Mouse (Mus musculus) kidney, adult 9 months (tissue): ENCODE measurements at regions not wholly inside any gene's neighbourhood (a gene's known extent, or its start where the extent isn't known, plus 50 kb on each side); places are given as distances from the start of the nearest gene placed in this dataset.
A peak's percentile ranks its signal among the peaks of the same experiment; 100 is the strongest.

ENCODE experiments used
- DNase-seq: peaks from one replicate; pipeline ENCODE4 v3.0.0; 2022

DNA sequence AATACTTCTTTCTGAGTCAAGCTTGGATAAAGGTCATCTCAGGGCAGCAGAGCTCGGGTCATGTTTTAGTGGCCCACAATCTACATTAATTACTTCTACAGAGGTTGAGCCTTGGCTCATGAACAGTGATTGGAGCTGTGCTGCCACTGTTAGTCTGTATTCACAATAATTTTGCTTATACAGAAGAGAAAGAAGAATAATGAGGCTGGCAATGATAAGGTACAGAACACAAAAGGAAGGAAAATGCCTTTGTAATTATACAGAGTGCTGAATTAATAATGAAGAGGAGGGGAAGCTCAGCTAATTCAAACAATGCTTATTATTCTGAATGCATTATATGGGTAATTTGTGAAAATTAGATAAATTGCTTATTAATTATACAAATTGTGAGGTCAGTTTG is 573.9 kb upstream of the Cblb start:
- DNase-seq = no peak

DNA sequence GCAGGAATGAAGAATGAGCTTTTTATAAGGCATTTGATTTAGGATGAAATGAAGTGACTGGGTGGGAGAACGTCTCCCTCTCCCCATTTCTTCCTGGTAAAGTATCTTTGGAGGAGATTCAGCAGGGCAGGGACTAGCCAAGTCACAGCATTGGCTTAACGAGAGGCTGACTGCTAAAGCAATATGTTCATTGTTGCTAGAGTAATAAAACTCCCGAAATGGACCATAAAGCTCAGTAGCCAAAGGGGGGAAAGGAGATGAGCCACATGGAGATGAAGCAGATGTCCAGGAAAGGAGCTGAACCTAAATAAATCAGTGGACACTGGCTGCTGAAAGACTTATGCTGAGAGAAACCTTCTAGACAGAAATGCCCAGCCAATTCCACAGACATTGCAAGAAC is 555.3 kb upstream of the Cblb start:
- DNase-seq = no peak

DNA sequence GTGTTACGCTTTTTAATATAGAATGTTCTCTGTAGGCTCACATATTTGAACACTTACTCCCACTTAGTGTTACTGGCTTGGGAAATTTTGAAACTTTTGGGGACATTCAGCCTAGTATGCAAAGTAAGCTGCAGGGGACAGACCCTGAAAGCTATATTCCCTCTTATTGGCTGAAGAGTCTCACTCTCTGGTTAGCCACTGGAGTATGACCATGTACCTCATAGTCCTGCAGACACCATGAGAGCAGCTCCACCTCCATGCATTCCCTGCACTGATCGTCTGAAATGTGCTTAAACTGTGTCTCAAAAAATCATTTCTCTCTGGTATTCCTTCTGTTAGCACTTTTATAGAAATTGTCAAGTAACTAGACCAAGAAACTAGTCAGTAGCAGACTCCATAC is 534.9 kb upstream of the Cblb start:
- DNase-seq = no peak

DNA sequence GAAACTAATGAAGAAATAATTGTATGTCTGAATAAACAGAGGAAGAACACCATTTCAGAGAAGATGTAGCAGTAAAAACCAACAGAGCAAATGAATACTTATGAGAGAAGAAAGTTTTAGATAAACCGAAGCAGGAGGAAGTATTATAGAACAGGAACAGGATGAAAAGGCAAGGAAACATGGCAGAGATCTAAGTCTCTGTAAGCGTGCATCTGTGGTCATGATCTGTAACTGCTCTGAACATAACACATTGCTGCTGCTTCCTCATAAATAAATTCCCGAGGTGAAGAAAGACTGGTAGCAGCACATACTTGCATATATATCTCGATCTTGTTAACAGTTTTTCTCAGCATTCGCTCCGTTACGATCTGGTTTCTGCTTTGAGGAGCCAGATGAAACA is 533.2 kb upstream of the Cblb start:
- no peak for DNase-seq

DNA sequence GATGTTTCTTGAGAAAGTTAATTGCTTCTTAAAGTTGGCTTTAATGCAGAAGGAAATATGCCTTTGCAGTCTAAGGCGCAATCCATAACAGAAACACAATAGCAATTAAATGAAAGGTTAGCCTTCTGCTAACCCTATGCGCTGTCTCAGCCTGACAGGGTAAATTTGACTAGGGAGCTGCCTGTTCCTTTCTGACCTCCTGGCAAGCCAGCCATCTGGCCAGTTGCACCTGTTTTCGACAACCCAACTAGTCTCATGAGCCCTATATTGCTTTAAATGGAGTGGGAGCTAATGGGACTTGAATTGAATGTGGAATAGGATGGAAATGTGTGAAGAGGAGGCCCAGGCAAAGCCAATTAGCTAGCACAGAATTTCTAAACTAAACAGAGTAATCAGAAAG is 513.9 kb upstream of the Cblb start:
- no peak for DNase-seq

DNA sequence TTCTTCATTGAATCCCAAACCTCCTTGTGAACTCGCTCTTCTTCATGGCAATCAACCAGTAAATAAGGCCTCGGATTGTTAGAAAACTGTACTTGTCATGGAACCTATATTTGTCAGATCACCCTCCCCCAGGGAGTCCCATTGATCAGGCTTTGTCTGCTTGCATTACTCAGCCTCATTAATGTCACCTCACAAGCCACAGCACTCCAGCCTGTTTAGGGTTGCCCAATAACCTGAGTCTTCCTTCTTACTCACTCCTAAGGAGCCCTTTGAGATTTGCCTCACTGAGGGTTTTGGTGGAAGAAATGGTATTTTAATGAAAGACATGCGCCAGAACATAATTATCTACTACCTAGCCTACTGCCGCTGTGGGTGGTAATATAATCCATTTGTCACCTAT is 510.3 kb upstream of the Cblb start:
- no peak for DNase-seq

DNA sequence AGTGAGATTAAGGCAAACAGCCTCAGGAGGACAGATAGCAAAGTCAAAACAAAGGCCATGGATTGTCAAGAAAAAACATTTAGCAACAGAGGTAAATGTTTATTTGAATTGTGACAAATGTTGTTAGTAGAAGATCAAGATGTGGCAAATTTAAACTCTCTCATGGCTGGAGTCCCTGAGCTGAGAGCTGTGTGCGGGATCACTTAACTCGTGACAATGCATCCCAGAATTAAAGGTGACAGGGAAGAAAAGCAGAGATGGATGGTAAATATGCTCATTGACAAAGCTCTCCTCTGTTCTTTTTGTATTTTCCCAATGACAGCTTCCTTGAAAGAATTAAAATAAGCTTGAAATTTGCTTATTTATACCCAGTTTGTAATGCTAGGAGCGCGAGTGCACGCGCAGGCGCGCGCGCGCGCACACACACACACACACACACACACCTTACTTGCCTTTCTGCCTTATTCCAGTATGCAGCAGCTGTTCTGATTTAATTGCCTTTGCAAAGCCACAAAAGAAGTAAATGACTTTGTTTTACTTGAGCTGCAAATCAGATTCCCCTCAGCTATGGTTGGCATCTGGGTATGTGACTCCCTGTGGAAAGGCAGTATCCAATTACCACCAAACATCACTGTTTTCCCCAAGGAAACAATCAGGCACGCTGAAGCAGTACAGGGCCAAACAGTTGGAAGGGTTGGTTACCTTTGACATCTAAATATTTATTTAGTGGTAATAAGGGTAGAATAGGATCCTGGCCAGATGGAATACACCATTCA is 509.5 kb upstream of the Cblb start:
- DNase-seq = no peak

DNA sequence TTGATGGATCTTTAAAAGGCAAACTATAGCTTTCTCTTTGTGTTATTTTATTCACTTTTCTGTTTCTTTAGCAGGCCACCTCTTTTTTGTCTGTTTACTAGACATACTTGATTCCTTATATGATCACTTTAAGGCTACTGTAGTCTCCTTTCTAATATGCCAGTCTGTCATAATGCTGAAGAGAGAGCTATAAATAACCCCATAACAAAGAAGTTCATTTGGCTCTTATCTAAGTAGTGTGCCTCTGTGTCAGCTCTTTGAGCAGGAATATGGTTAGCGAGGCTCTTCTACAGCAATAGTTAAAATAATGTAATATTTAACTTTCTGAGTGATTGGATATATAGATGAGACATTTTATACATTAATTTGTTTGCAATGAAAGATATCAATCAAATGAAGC is 507.0 kb upstream of the Cblb start:
- no peak for DNase-seq

DNA sequence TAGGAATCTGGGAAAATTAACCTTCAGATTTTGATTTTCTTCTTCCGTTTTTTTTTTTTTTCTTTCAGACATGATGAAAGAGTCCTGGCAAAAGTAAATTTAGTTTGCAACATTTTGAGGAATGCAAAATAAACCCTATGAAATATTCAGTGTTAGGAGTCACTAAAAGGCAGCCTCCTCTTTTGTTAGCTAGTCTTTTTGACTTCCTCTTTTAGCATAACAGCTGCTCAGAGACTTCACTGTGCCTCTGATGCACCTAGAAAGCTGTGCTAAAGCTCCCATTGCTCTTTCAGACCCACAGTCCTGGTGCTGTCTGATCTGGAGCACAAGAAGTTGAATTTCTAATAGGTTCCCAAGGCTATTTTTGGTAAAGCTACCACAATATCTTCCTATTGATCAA is 498.5 kb upstream of the Cblb start:
- DNase-seq = no peak

DNA sequence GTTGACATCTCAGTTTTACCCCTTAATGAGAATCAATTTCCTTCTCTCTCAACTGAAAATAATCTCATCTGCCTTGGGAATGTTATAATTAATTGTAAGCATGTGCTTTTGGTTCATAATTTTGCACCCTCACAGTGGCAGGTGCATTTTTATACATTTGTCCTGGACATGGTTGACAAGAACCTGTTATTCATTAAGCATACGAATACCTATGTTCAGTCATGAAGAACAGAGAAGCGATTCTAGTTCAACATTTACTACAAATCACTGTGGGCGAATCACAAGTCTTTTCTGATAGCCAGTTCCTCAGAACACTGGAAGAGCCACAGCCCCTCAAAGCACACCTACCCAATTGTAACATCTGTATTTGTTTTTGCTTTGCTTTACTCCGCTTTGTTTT is 487.3 kb upstream of the Cblb start:
- peak; percentile 48 for DNase-seq

DNA sequence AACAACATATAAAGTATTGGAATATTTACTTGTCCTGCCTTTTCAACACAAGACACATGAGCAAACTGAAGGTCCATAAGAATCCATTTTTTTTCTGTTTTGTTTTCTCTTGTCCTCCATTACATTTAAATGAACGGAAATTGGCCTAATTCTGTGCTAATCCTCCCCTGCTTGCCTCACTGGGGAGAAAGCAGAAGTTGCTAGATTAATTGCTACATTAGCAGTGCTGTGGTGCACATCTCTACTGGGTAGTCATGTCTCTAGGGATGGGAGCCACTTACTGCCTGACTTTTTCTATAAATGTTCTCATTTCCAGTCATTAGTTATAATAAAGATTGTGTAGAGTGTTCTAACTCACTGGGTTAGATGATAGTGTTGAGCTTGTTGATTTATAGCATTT is 484.0 kb upstream of the Cblb start:
- DNase-seq = no peak

DNA sequence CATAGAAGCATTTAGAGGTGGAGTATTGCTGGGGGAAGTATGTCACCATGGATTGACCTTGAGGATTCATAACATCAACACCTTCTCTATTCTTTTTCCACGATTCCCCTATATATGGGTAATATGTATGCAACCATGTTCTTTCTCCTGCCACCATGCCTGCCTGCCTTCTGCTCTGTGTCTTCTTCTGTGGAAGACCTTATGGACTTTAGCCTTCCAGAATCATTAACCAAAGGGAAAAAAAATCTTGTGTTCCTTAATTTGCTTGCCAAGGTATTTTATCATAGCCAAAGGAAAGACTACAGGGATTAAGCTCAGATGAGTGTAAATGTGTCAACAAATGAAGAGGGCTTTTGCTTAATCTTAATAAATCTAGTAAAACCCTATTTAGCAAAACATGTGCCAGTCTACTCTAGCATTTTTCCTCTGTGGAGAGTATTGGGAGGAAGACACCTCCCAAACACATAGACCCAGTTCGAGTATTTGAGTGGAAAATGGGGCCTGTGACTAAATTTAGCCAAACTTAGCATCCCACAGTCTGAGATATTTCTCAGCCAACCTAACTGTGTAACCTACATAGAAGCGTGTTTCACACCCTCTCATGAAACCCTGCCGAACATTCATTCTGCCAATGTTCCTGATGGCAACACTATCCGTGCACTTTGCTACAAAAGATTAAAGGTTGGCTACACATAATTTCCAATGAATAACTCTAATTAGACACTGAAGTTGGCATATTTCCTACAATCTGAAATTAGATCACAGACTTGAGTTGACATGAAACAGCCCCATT is 468.0 kb upstream of the Cblb start:
- DNase-seq = peak; percentile 83

DNA sequence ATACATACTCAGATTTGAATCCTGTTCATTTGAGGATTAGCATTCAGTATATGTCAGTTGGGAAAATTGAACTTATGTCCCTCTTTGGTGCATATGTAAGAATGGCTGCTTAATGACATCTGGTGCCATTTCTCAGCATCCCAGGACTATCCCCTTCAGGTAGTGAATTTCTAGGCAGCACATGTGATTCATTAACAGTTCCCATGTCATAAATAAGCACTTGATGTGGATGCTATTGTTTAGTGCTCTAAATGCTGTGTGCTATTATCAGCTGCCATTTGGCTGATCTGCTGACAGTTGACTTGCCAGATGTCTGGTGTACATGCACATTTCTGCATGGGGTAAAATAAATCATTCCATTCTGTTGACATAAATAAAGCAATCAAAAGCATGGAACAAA is 467.0 kb upstream of the Cblb start:
- no peak for DNase-seq

DNA sequence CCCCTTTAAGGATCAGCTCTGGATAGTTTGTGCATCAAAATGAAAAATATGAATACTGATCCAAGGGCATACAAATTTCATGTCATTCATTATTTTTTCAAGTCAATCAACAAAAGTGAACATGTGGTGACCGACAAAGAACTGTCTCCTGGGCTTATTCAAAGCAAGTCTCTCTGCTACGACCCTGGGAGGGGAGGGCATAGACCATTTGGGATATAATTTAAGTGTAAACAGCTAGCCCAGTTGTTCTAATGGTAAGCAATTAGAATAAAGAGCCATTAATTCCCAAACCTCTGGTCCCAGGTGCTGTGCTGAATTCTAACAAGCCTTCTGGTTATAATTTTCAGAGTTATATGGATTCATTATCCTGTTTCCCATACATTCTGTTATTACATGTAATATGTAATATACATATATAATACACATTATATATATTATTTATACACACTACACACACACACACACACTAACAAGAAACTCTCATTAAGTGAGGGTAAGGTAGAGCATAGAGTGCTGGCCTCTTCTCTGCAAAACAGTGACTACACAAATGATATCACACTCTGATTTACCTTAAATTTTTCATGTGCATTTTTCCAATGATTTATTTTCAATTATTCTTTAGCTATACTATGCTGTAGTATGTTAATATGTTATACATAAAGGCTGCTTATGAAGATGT is 453.0 kb upstream of the Cblb start:
- DNase-seq = no peak

DNA sequence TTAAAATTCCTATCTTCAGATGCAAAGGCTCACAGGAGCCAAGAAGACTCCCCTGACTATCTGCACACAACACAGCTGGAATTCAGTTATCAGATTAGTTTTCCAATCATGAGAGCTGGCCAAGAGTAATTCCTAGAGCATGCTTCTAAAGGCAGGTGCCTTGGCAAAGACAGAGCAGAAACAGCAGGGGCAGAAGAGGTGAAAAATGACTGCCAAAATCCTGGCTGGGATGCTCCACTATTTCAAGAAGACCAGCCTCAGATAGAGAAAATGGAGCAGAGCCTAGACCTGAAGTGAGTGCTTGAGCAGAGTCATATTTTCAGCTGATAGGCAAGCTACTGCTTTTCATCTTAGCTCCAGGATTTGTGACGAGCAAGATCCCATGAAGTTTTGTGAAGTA is 450.5 kb upstream of the Cblb start:
- no peak for DNase-seq

DNA sequence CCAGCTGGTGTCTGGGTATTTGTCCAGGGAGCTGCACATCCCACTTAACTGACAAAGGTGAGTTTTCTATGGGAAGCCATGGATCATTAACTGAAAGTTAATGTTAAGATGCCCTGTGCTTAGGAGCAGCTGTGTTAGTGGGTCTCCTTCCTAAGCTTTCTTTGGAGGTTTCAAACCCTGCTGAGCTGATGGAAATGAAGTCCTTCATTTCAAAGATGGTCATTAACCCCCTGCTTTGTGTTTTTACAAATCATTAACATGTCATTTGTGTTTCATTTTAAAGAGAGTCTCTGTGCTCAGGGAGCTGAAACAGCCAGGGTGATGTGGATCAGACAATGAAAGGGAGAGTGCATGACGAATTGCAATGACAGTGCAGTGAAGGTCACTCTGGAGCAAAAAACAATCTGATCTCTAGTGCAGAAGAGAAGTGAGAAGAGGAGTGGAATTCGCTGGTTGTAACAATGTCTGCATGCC is 441.1 kb upstream of the Cblb start:
- no peak for DNase-seq

DNA sequence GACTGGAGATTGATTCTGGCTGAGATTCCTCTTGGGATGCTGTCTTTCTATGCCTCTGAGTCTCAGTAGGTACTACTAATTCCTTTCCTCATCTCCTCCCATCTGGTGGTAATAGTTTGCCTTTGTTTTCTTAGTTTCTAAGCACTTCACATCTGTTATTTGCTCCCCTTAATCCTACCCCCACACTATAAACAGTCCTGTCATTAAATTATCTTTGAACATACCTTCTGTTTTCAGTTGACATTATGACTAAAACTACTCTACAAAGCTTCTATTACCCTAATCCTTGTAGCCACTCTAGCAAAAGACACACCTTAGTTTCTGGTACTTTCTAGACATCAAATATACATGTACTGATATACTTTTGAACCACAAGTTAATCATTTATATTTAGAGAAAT is 413.4 kb upstream of the Cblb start:
- no peak for DNase-seq

DNA sequence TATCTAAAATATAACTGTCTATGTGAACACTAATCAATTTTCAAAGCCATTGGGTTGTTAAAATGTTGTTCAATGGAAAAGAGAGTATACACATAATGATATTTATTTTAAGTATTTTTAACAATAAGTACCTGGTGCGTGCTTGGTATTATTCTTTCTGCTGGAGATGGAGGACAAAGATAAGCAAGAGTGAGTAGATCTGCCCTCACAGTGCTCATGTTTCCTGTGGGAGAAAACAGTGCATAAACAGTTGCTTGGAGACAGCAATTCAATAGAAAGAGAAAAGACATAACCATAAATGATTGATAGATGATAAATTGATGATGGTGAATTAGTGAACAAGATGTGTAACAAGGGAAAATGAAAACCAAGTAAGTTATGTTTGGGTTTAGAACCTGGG is 384.4 kb upstream of the Cblb start:
- no peak for DNase-seq

DNA sequence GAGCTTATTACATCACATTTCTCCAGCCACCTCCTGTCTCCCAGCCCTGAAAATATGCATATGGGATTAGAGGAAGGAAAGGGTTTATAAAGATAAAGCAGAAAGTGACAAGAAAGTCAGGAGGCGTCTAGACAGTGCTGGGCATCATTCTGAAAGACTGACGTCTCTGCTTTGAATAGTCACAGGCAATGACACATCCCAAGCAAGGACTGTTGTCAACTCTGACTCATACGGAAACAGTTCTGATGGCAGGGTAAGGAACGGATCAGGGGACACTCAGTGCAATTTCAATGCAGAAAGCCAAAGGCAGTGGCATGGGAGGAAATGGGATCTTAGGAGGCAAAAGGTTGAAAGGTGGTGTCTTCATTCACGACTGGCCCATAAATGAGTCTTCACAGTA is 380.9 kb upstream of the Cblb start:
- no peak for DNase-seq

DNA sequence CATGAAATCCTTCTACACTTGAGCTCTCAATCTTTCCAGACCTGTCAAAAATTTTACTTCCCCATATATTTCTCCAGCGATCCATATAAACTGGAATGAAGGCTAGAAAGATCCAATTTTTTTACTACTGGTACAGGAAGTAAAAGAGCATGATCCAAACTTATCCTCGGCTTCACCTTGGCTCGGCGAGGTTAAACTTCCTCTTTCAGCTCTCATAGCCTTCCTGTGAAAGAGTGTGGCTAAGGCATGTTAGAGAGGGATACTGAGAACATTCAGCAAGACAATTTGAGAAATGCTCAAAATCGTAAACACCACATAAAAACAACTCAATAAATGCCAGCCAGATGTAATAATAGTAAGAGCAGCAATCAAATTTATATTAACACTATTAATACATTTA is 380.3 kb upstream of the Cblb start:
- no peak for DNase-seq

DNA sequence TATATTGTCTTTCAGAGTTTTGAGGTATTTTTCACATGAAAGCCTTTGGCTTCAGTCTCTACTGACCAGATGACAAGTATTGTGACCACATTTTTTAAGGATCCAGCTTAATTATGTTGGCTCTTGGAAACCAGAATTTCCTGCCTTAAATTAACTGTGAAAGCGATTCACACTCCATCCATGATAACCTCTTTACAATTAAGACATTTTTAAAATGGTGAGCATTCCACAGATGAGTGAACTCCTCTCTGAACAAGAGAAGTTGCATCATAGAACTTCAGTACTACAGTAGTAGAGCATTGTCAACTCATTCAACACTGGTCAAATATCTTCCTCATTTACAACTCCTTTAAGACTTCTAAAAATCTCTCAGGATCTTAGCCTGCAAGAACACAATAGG is 369.3 kb upstream of the Cblb start:
- DNase-seq = no peak

DNA sequence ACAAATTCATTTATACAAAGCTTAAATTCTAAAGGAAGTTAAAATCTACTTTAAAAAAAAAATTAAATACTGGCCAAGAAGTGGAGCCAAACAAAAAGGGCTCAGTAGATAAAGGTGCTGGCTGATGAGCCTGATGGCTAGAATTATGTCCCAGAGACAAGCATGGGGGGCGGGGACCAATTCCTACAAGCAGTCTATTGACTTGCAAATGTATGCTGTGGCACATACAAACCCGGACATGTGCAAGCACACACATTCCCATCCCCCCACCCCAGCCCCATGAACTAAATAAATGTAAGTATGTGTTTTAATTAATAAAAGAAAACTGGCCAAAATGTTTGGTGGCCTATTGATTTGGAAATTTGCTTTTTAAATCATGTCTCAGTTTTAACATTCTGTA is 366.7 kb upstream of the Cblb start:
- no peak for DNase-seq

DNA sequence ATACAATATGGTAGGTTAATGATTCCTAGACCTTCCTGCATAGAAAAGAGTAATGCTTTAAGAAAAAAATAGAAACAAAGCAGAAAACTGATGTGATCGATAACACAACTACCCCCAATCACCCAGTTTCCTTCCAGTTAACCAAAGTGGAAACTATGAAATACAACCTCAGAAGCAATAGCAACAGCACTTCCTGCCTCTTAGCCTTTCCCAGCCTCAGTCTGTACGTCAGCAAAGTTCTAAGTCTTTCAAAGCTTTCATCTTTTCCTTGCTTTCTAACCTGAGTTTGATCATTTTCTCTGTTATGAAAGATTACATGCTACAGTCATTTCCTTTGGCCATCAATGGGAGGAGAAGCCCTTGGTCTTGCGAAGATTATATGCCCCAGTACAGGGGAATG is 355.9 kb upstream of the Cblb start:
- DNase-seq = no peak

DNA sequence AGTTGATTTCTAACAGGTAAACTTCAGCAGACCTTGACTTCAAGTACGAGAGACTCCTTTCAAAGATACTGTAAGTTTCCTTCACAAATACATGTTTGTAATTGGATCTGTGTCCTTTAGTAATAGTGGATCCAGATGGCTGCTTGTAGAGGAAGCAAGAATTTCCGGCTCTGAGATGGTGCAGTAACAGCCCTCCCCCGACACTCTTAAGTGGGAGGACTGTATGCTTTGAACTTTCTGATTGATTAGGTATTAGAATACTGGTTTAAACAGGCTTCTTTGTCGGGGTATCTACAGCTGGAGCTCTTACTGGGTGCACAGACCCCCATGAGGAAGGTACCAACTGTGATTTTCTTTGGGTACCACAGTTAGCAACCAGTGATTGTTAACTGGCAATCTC is 355.0 kb upstream of the Cblb start:
- DNase-seq = no peak
